Mouse (Mus musculus) intestine, postnatal 0 days (tissue): Measurements from ENCODE around the gene Ofcc1. TPM values are rescaled to one million over a fixed set of nuclear protein-coding genes. Genes with fewer than 3 reads are reported as not detected.

Experiments used
- ATAC-seq: fragments of 200-750 bp; cut with Nextera tagmentation; 2 replicates; pipeline ENCODE4 v1.8.0; 2017; ENCODE audit warnings: mild to moderate bottlenecking, moderate TSS enrichment, moderate library complexity
- H3K27ac ChIP-seq: fragments of 300-500 bp; sonication (generic); 2 replicates; pipeline ENCODE4 v1.5.1; 2014; ENCODE audit warnings: mild to moderate bottlenecking, low read depth, low read length, moderate library complexity
- H3K27me3 ChIP-seq: fragments of 300-500 bp; sonication (generic); replicated peaks from 2 replicates; pipeline ENCODE4 v1.6.1; 2014; ENCODE audit warnings: low read length, mixed read lengths; ENCODE audit not compliant: control insufficient read depth, insufficient read depth
- H3K36me3 ChIP-seq: fragments of 300-500 bp; sonication (generic); 2 replicates; pipeline ENCODE4 v1.6.1; 2014; ENCODE audit warnings: mild to moderate bottlenecking, moderate library complexity; ENCODE audit not compliant: control insufficient read depth, insufficient read depth
- H3K4me1 ChIP-seq: fragments of 300-500 bp; sonication (generic); replicated peaks from 2 replicates; pipeline ENCODE4 v1.6.1; 2014; ENCODE audit warnings: antibody characterized with exemption, low read length, mixed read lengths; ENCODE audit not compliant: control insufficient read depth, insufficient read depth
- H3K4me2 ChIP-seq: fragments of 300-500 bp; sonication (generic); replicated peaks from 2 replicates; pipeline ENCODE4 v1.6.1; 2014; ENCODE audit warnings: low read depth, mild to moderate bottlenecking, moderate library complexity
- H3K4me3 ChIP-seq: fragments of 300-500 bp; sonication (generic); 2 replicates; pipeline ENCODE4 v1.5.1; 2014; ENCODE audit warnings: low read depth, low read length
- H3K9ac ChIP-seq: fragments of 300-500 bp; sonication (generic); 2 replicates; pipeline ENCODE4 v1.6.1; 2014; ENCODE audit warnings: mild to moderate bottlenecking, low read depth, low read length
- H3K9me3 ChIP-seq: fragments of 300-500 bp; sonication (generic); 2 replicates; pipeline ENCODE4 v1.6.1; 2016; ENCODE audit warnings: mixed run types; ENCODE audit not compliant: control insufficient read depth
- CTCF ChIP-seq: sonication (generic); IDR thresholded peaks from 2 replicates; pipeline ENCODE4 v1.5.1; 2016; ENCODE audit warnings: low read depth, mild to moderate bottlenecking, control low read depth, antibody characterized with exemption, moderate library complexity
- WGBS: fragments of 180-500 bp; shearing (Covaris S2); extraction: QIAGEN DNeasy Blood & Tissue Kit; methylation state at CpG from one replicate; pipeline ENCODE4 v1.1.7; 2014; 5-methylcytosine and 5-hydroxymethylcytosine counted together
- polyA plus RNA-seq: library from polyadenylated mRNA; unstranded; fragments of >200 nt; fragmentation: Nextera tagmentation; extraction: Ambion mirVana; gene quantifications from 2 replicates; pipeline ENCODE4 v1.2.1, GENCODE M21; 2015

The Ofcc1 gene
- polyA plus RNA-seq, result not detected in 2 replicates

DNA sequence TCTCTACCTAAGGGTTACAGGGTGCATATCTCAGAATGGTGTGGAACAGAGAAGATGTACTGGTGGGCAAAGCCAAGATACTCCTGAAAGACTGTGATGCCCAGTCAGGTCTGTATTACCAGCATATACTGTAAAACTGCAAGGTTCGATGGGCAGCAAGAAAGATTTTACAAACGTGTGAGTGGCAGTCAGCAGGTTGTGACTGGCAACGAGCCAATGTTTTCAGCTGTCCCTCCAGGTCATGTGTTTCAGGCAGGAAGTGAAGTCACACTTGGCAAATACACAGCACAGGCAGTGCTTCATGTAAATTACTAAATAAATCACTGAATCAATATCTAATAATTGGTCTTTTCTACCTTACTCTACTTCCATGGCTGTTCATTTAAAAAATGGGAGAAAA lies at the start of gene Ofcc1:
Gene Ofcc1 (minus strand): TSS at position 163 of the 400 bp plus-strand sequence.
- ATAC-seq, result no peak
- Histone ChIP-seq H3K9me3 (no peaks in the 10 kb centered on the region), H3K27ac (no peak within 1 kb of the TSS), H3K4me3 (no peak within 1 kb of the TSS), H3K9ac (no peak within 1 kb of the TSS), H3K4me2 (no peak within 1 kb of the TSS), H3K36me3 (no peaks in the 10 kb centered on the region), H3K27me3 (no peaks in the 10 kb centered on the region), H3K4me1 (no peaks in the 10 kb centered on the region)
- TF ChIP-seq CTCF, result no peak
- 36% methylated on average over 3 of the region's 3 CpGs for WGBS

GRCm38 (mm10) chr13:40390120-40390519 lies 28.9 kb upstream of the Ofcc1 start:
- Histone ChIP-seq H3K4me3 (no peak overlapping the region), H3K4me1 (no peaks in the 10 kb centered on the region), H3K9me3 (no peaks in the 10 kb centered on the region), H3K9ac (no peak overlapping the region), H3K4me2 (no peak overlapping the region), H3K27me3 (no peaks in the 10 kb centered on the region), H3K27ac (no peak overlapping the region), H3K36me3 (no peaks in the 10 kb centered on the region)
- no peak for TF ChIP-seq CTCF
- 64% methylated on average over 8 of the region's 8 CpGs for WGBS
- no peak for ATAC-seq

- Histone ChIP-seq H3K4me2 (no peak overlapping the region), H3K27ac (no peak overlapping the region), H3K36me3 (no peaks in the 10 kb centered on the region), H3K4me1 (no peaks in the 10 kb centered on the region), H3K27me3 (no peaks in the 10 kb centered on the region), H3K9me3 (no peaks in the 10 kb centered on the region), H3K4me3 (no peak overlapping the region), H3K9ac (no peak overlapping the region)
- WGBS, result 61% methylated on average over 4 of the region's 4 CpGs
- no peak for TF ChIP-seq CTCF
- no peak for ATAC-seq
Observed at GRCm38 (mm10) chr13:40387446-40387845, 26.2 kb upstream of the Ofcc1 start.

GRCm38 (mm10) chr13:40384962-40385361 lies 23.7 kb upstream of the Ofcc1 start:
- no peaks in the 10 kb centered on the region for H3K9me3 ChIP-seq
- no peak for ATAC-seq
- no peak overlapping the region for H3K4me3 ChIP-seq
- no peak overlapping the region for H3K27ac ChIP-seq
- H3K4me2 ChIP-seq, result no peak overlapping the region
- H3K27me3 ChIP-seq, result no peaks in the 10 kb centered on the region
- no peak for TF ChIP-seq CTCF
- 82% methylated on average over 4 of the region's 4 CpGs for WGBS
- no peak overlapping the region for H3K9ac ChIP-seq
- H3K36me3 ChIP-seq, result no peaks in the 10 kb centered on the region
- no peaks in the 10 kb centered on the region for H3K4me1 ChIP-seq

DNA sequence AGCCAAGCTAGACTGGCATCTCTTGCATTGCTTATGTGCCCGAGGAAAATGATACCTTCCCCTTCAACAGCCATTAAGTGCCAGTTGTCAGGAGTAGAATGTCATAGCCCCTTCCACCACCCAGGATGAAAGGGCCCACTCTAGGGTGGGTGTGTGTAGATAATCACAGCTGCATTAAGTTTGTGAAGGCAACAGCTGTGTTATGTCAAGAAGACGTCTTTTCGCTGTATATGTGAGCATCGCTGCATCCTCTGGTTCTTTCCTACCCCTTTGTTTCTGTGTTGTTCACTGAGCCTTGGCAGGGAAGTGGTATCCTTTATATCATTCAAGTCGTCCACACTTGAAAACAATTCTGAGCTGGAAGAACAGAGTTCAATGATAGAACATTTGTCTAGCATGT lies 15.5 kb upstream of the Ofcc1 start:
- H3K9me3 ChIP-seq, result no peaks in the 10 kb centered on the region
- ATAC-seq, result no peak
- H3K4me2 ChIP-seq, result no peak overlapping the region
- no peaks in the 10 kb centered on the region for H3K27me3 ChIP-seq
- 55% methylated on average over 5 of the region's 5 CpGs for WGBS
- H3K4me3 ChIP-seq, result no peak overlapping the region
- no peak overlapping the region for H3K9ac ChIP-seq
- no peak overlapping the region for H3K27ac ChIP-seq
- H3K4me1 ChIP-seq, result no peaks in the 10 kb centered on the region
- TF ChIP-seq CTCF, result no peak
- no peaks in the 10 kb centered on the region for H3K36me3 ChIP-seq

GRCm38 (mm10) chr13:40366762-40367161 lies 5.5 kb upstream of the Ofcc1 start:
- no peaks in the 10 kb centered on the region for H3K36me3 ChIP-seq
- no peaks in the 10 kb centered on the region for H3K4me1 ChIP-seq
- no peaks in the 10 kb centered on the region for H3K9me3 ChIP-seq
- H3K4me3 ChIP-seq, result no peak overlapping the region
- 82% methylated on average over 11 of the region's 11 CpGs for WGBS
- no peak for TF ChIP-seq CTCF
- H3K27me3 ChIP-seq, result no peaks in the 10 kb centered on the region
- H3K4me2 ChIP-seq, result no peak overlapping the region
- H3K9ac ChIP-seq, result no peak overlapping the region
- no peak for ATAC-seq
- H3K27ac ChIP-seq, result no peak overlapping the region

DNA sequence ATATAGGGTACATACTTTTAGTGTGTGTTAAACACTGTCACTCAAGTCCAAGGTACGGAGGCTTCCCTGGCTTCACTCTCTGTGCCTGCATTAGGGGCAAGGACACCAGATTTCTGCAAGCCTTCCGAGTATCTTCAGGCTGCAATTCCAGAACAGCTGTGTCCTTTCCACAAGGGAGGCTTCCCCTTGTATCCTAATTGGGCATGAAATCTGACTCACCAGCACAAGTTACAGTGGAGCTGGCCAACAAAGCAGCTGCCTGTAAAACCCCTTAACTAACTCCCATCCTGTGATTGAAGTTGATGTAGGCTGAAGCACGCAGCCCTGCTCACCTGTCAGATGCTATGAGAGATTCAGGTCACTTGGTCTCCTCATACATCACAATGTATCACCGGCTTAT lies 3.6 kb upstream of the Ofcc1 start:
- H3K27me3 ChIP-seq, result no peaks in the 10 kb centered on the region
- H3K4me1 ChIP-seq, result no peaks in the 10 kb centered on the region
- WGBS, result 56% methylated on average over 4 of the region's 4 CpGs
- no peak overlapping the region for H3K4me3 ChIP-seq
- no peak overlapping the region for H3K9ac ChIP-seq
- TF ChIP-seq CTCF, result no peak
- no peak overlapping the region for H3K4me2 ChIP-seq
- no peaks in the 10 kb centered on the region for H3K9me3 ChIP-seq
- H3K27ac ChIP-seq, result no peak overlapping the region
- H3K36me3 ChIP-seq, result no peaks in the 10 kb centered on the region
- no peak for ATAC-seq
